Mouse (Mus musculus) olfactory bulb, adult 2 months (tissue): Measurements from ENCODE around the gene Rhof.

Source experiments
- CTCF ChIP-seq: fragments of 200-500 bp; IDR thresholded peaks from 2 replicates; pipeline ENCODE4 v1.5.1; 2012; ENCODE audit warnings: low read depth, mild to moderate bottlenecking, low read length, moderate library complexity; ENCODE audit not compliant: insufficient read depth
- POLR2A ChIP-seq: fragments of 200-500 bp; IDR thresholded peaks from 2 replicates; pipeline ENCODE4 v1.6.1; 2012; ENCODE audit warnings: mild to moderate bottlenecking, low read depth, low read length, moderate library complexity; ENCODE audit not compliant: insufficient read depth

GRCm38 (mm10) chr5:123169284-123169683 lies 36.8 kb upstream of the Rhof start, which contains the start of gene Psmd9:
- TF ChIP-seq CTCF (no peak), POLR2A (no peak)
